Mouse (Mus musculus) lung, postnatal 25 days (tissue): Measurements from ENCODE around the gene Il11.
A peak's percentile ranks its signal among the peaks of the same experiment; 100 is the strongest.
"Not testable (repeated sequence)": the region's sequence is repeated elsewhere in the genome, so short reads cannot be mapped to it uniquely, and the experiment has no call there.

ENCODE experiments used
- DNase-seq: peaks from one replicate; pipeline ENCODE4 v3.0.0; 2022; ENCODE audit warnings: low spot score

Il11 gene

GRCm38 (mm10) chr7:4782759-4783158 lies at the start of gene Il11, which contains the start of gene Tmem190:
Gene Il11 (minus strand): TSS chr7:4782859.
Gene Tmem190 (plus strand): TSS chr7:4782937.
- no peak for DNase-seq

- no peak for DNase-seq
These were observed 47.8 kb upstream of the Il11 start for GRCm38 (mm10) chr7:4830476-4830875.

- DNase-seq, result no peak
These were observed 42.7 kb upstream of the Il11 start for GRCm38 (mm10) chr7:4825365-4825764.

GRCm38 (mm10) chr7:4822162-4822907 lies 39.7 kb upstream of the Il11 start:
- no peak for DNase-seq

- DNase-seq, result no peak
These were observed 39.0 kb upstream of the Il11 start for GRCm38 (mm10) chr7:4821690-4822089.

- DNase-seq, result not testable (repeated sequence)
These were observed 38.3 kb upstream of the Il11 start for GRCm38 (mm10) chr7:4820925-4821324.

GRCm38 (mm10) chr7:4816559-4816958 lies 33.9 kb upstream of the Il11 start:
- no peak for DNase-seq

GRCm38 (mm10) chr7:4813105-4813791 lies 30.6 kb upstream of the Il11 start:
- DNase-seq, result no peak

- DNase-seq, result peak; percentile 100
These were observed 29.8 kb upstream of the Il11 start, which contains the start of gene Ube2s for GRCm38 (mm10) chr7:4812303-4813104. Gene Ube2s (minus strand): TSS chr7:4812590.

- DNase-seq, result peak; percentile 41
These were observed 29.2 kb upstream of the Il11 start for GRCm38 (mm10) chr7:4811842-4812302.

- DNase-seq, result not testable (repeated sequence)
These were observed 28.5 kb upstream of the Il11 start for GRCm38 (mm10) chr7:4811131-4811530.

GRCm38 (mm10) chr7:4806716-4807115 lies 24.1 kb upstream of the Il11 start:
- DNase-seq, result peak; percentile 48

GRCm38 (mm10) chr7:4802247-4802646 lies 19.6 kb upstream of the Il11 start:
- no peak for DNase-seq

GRCm38 (mm10) chr7:4795767-4796433 lies 13.2 kb upstream of the Il11 start:
- peak; percentile 63 for DNase-seq

GRCm38 (mm10) chr7:4794631-4795168 lies 12.0 kb upstream of the Il11 start:
- DNase-seq, result no peak

GRCm38 (mm10) chr7:4793674-4794073 lies 11.0 kb upstream of the Il11 start:
- no peak for DNase-seq

GRCm38 (mm10) chr7:4793248-4793647 lies 10.6 kb upstream of the Il11 start:
- not testable (repeated sequence) for DNase-seq

- peak; percentile 97 for DNase-seq
These were observed 9.9 kb upstream of the Il11 start, which contains the start of gene Rpl28 for GRCm38 (mm10) chr7:4792278-4793212. Gene Rpl28 (plus strand): TSS chr7:4792874.

GRCm38 (mm10) chr7:4789436-4789935 lies 6.8 kb upstream of the Il11 start, which contains the start of gene Tmem238:
Gene Tmem238 (minus strand): TSS chr7:4789656.
- peak; percentile 76 for DNase-seq
